8 mouse cellular contexts compared by ENCODE assay signal in genomic region chr11:60256176-60256681, GRCm38 (mm10). TPM values are rescaled to one million over a fixed set of nuclear protein-coding genes. Genes with fewer than 3 reads are reported as not detected.
DNase-seq lines count a peak whose midpoint lies in the region; ATAC-seq lines count a peak whose summit lies in the region.

No protein-coding gene starts in this region.

- peaks cover 5% of the 10 kb centered on the region; the same call in 1 of the 2 replicates for H3K4me1 ChIP-seq in kidney, embryonic 14.5 days (ENCODE audit: control insufficient read depth, insufficient read depth, low read length)

- no peak overlapping the region for H3K9ac ChIP-seq in kidney, embryonic 14.5 days (ENCODE audit: low read depth, low read length)

- no peak overlapping the region for H3K4me3 ChIP-seq in kidney, embryonic 14.5 days (ENCODE audit: low read length)

- WGBS in kidney, embryonic 14.5 days = 52% methylated on average over 6 of the region's 6 CpGs

- H3K4me2 ChIP-seq in kidney, embryonic 14.5 days (replicated peaks; ENCODE audit: low read depth, low read length) = no peak overlapping the region

- H3K27ac ChIP-seq in kidney, embryonic 14.5 days (ENCODE audit: low read depth, low read length) = no peak overlapping the region

- ATAC-seq in kidney, embryonic 14.5 days (ENCODE audit: low FRiP score, low TSS enrichment) = no peak
- no peak for ATAC-seq in megakaryocyte-erythroid progenitor cell, adult 5-6 weeks (replicated peaks; ENCODE audit: low FRiP score, low TSS enrichment, poor library complexity, severe bottlenecking)
- ATAC-seq in erythroid progenitor cell, adult 5-6 weeks (replicated peaks; ENCODE audit: low FRiP score, poor library complexity, severe bottlenecking) = no peak

- no peaks in the 10 kb centered on the region for H3K27me3 ChIP-seq in kidney, embryonic 14.5 days (ENCODE audit: control insufficient read depth, insufficient read depth, low read length)

- no peaks in the 10 kb centered on the region for H3K9me3 ChIP-seq in kidney, embryonic 14.5 days (ENCODE audit: control insufficient read depth, low read length)

- peak; percentile 47 for DNase-seq in kidney, adult 18-20 months
- DNase-seq in adrenal gland, postnatal 36 days = peak; percentile 45 to 53
- peak; percentile 92 to 95 for DNase-seq in cerebellum, postnatal 25 days
- peak; percentile 48 for DNase-seq in kidney, postnatal 14 days
- no peak for DNase-seq in natural killer cell, adult 2 months (ENCODE audit: low spot score in 2 of 2)

- peaks cover 4% of the 10 kb centered on the region; the same call in 1 of the 2 replicates for H3K36me3 ChIP-seq in kidney, embryonic 14.5 days (ENCODE audit: control insufficient read depth, insufficient read depth, low read length)

RNA-seq across cellular contexts. Expression of gene Srebf1, which starts 33.8 kb away (rescaled TPM):
- 58.8 and 60.1 TPM in 2 replicates for polyA plus RNA-seq in kidney, embryonic 14.5 days (2014; fragmentation: Nextera tagmentation; extraction: Ambion mirVana)
- 100 to 1,000 TPM; 160 to 181 TPM for total RNA-seq in adrenal gland, postnatal 36 days (2021)
- 73.1 and 92.3 TPM in 2 replicates for total RNA-seq in megakaryocyte-erythroid progenitor cell, adult 5-6 weeks (2014; fragmentation: Nextera tagmentation)
- total RNA-seq in megakaryocyte-erythroid progenitor cell, adult 5-6 weeks (2017) = 32.3 and 80.9 TPM in 2 replicates
- 6.3 and 10.8 TPM in 2 replicates for total RNA-seq in erythroid progenitor cell, adult 5-6 weeks (2015; ENCODE audit: low replicate concordance)
- total RNA-seq in erythroid progenitor cell, adult 5-6 weeks (2017; ENCODE audit: low replicate concordance) = 10.7 and 34.9 TPM in 2 replicates

Comparison
In these comparisons a context has a peak if more than half of its experiments do, and no peak if none do; other contexts are left out.
1. DNase-seq: peak in kidney, adult 18-20 months (single experiment), adrenal gland, postnatal 36 days (2 of 2), cerebellum, postnatal 25 days (2 of 2) and kidney, postnatal 14 days (single experiment); none in natural killer cell, adult 2 months (0 of 2).